In genomic region chr7:125657511-125657910, GRCm38 (mm10) we compare ENCODE assay signal across 18 mouse cellular contexts. TPM values are rescaled to one million over a fixed set of nuclear protein-coding genes. Genes with fewer than 3 reads are reported as not detected.
"Had no signal": no experiment of that assay in that cellular context is flagged by ENCODE, and none has a peak within 500 bp of the region (broad histone marks: within the 10 kb centered on the region; RNA-seq: fewer than 3 reads in every experiment).

No protein-coding gene starts in this region.

- ATAC-seq: lung, postnatal 0 days; midbrain, embryonic 13.5 days; midbrain, embryonic 15.5 days had no signal

- H3K27me3 ChIP-seq: lung, embryonic 15.5 days; megakaryocyte, embryonic 14.5 days; midbrain, embryonic 13.5 days; midbrain, embryonic 15.5 days; neural tube, embryonic 12.5 days; stomach, embryonic 15.5 days had no signal

- H3K9me3 ChIP-seq: lung, embryonic 15.5 days; megakaryocyte, embryonic 14.5 days; midbrain, embryonic 13.5 days; midbrain, embryonic 15.5 days; neural tube, embryonic 12.5 days; stomach, embryonic 15.5 days had no signal

- DNase-seq: lung, adult 2 months; lung, postnatal 14 days; lung, postnatal 36 days; right cerebral cortex, postnatal 14 days; thymus, adult 2 months; thymus, postnatal 25 days; thymus, postnatal 4 days had no signal

- H3K4me1 ChIP-seq: lung, embryonic 15.5 days; megakaryocyte, embryonic 14.5 days; midbrain, embryonic 13.5 days; midbrain, embryonic 15.5 days; neural tube, embryonic 12.5 days; stomach, embryonic 15.5 days had no signal

- H3K4me3 ChIP-seq: lung, embryonic 15.5 days; megakaryocyte, embryonic 14.5 days; midbrain, embryonic 13.5 days; midbrain, embryonic 15.5 days; neural tube, embryonic 12.5 days; stomach, embryonic 15.5 days had no signal

- H3K9ac ChIP-seq: lung, embryonic 15.5 days; midbrain, embryonic 13.5 days; midbrain, embryonic 15.5 days; neural tube, embryonic 12.5 days; stomach, embryonic 15.5 days had no signal

- H3K4me2 ChIP-seq: lung, embryonic 15.5 days; midbrain, embryonic 11.5 days; midbrain, embryonic 13.5 days; midbrain, embryonic 15.5 days; neural tube, embryonic 12.5 days; stomach, embryonic 15.5 days had no signal

- H3K27ac ChIP-seq: lung, embryonic 15.5 days; macrophage; midbrain, embryonic 13.5 days; midbrain, embryonic 15.5 days; neural tube, embryonic 12.5 days; stomach, embryonic 15.5 days; stomach, postnatal 0 days had no signal

RNA-seq across cellular contexts. Expression of gene Il21r, which starts 54.3 kb away (rescaled TPM):
- polyA plus RNA-seq: neural tube, embryonic 14.5 days had no signal
